Mouse (Mus musculus) cortical plate, adult 2 months (tissue): ENCODE measurements around the gene Gnai1.

Experiments used
- CTCF ChIP-seq: fragments of 200-500 bp; IDR thresholded peaks from 2 replicates; pipeline ENCODE4 v1.5.1; 2011; ENCODE audit warnings: mild to moderate bottlenecking, control low read depth, low read length; ENCODE audit not compliant: insufficient read depth; ENCODE audit errors: extremely low read depth
- POLR2A ChIP-seq: fragments of 200-500 bp; IDR thresholded peaks from 2 replicates; pipeline ENCODE4 v1.6.1; 2011; ENCODE audit warnings: mild to moderate bottlenecking, low read length, control low read depth; ENCODE audit not compliant: insufficient read depth; ENCODE audit errors: extremely low read depth

DNA sequence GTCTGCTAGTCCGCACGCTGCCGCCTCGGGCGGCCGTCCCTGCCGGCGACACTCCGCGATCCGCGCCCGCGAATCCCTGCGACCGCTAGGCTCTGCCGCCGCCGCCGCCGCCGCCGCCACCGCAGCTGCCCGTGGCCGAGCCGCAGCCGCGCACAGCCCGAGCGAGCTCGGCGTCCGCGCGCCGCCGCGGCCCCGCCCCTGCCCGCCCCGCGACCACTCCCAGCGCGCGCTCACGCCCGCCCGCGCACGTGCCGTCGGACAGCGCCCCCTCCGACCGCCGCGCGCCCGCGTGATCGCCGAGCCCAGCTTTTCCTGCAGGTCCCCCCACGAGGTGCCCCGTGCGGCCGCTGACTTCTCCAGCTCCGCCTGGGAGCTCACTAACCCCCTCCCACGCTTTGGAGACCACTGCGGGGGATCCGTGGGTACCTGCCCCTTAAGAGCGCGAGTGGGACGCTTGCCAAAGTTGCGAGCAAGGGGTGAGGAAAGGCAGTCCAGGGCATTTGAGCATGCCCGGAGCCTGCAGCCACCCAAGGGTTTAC is at the start of gene Gnai1:
- TF ChIP-seq CTCF (no peak), POLR2A (no peak)
